Mouse (Mus musculus): ENCODE results near the gene Supt5.

Supt5 gene

DNA sequence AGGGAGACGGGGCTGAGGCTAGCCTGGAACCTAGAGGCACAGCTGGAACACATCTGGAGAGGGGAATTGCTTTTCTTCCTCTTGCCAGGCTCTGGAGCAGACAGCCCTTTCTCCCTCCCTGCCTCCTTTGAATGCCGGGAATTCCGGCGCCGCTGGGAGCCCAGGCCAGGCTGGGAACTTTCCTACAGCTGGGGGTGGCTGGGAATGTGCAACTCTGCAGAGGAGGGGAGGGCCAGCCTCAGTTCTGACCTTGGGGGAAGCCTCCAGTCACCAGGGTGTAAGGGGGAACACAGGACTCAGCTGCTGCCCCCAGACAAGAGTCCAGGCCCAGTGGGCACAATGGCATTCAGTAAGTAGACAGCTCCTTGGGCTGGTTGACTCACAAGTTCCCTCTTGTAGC is 18.4 kb upstream of the Supt5 start:
- in situ Hi-C loops (cut with MboI; ENCODE audit: unreplicated experiment in 2 of 2) = no loop called here

DNA sequence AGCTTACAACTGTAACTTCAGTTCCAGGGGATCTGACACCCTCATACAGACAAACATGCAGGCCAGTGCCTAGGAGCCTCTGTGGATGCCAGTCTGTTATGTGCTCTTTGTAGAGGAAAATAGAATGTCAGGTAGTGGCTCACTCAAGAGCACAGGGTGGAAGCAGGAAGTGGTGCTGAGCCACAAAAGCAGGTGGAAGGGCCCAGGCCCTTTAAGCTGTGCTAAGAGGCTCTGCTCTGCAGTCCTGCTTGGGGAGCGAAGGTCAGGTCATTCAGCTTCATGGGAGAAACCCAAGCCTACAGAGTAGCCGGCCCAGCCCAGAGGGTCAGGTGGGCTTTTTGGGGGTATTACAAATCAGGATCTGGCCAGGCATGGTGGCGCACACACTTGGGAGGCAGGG is 16.7 kb upstream of the Supt5 start:
- in situ Hi-C loops (cut with MboI; ENCODE audit: unreplicated experiment in 2 of 2) = no loop called here

DNA sequence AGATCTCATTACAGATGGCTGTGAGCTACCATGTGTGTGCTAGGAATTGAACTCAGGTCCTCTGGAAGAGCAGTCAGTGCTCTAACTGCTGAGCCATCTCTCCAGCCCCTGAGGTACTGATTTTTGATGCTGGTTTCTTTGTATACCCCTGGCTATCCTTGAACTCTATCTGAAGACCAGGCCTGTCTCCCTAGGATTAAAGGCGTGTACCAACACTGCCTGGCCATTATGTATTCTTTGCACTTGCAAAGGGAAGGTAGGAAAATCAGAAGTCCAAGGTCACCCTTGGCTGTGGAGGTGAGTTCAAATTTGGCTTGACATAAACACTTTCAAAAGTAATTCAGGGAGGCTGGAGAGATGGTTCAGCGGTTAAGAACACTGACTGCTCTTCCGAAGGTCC is 16.1 kb upstream of the Supt5 start:
- in situ Hi-C loops (cut with MboI; ENCODE audit: unreplicated experiment in 2 of 2) = no loop called here

DNA sequence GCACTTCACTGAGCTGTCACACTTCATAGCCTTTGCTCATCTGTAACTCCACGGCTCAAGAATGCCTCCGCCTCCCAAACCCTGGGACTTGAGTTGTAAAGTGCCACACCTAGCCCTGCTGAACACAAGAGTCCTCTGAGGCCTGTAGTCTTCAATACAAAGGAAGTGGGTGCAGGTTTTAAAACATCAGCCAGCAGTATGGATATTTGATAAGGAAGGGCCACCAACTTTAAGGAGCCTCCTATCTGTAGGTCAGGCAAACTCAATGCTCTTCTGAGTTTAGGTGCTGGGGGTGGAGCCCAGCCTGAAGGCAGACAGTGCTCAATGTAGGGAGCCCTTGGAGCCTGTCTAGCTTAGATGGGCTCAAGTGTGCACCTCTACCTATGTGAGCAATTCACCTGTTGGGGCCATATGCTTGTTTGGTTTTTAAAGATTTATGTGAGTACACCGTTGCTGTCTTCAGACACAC is 15.6 kb upstream of the Supt5 start:
- in situ Hi-C loops (cut with MboI; ENCODE audit: unreplicated experiment in 2 of 2) = no loop called here

DNA sequence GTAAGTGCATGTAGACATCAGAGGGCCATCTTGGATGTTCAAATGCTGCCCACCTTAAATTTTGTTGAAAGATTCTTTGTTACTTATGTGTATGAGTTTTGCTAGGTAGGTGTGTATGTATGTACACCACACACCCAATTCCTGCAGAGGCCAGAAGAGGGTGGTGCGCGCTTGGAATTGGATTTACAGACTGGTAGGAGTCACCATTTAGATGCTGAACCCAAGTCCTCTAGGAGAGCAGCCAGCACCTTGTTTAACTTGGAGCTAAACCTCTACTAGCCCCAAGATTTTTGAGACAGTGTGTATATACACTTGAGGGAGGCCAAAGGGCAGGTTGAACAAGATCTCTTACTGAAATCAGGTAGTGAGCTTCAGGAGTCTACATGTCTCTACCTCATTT is 14.7 kb upstream of the Supt5 start:
- in situ Hi-C loops (cut with MboI; ENCODE audit: unreplicated experiment in 2 of 2) = no loop called here

DNA sequence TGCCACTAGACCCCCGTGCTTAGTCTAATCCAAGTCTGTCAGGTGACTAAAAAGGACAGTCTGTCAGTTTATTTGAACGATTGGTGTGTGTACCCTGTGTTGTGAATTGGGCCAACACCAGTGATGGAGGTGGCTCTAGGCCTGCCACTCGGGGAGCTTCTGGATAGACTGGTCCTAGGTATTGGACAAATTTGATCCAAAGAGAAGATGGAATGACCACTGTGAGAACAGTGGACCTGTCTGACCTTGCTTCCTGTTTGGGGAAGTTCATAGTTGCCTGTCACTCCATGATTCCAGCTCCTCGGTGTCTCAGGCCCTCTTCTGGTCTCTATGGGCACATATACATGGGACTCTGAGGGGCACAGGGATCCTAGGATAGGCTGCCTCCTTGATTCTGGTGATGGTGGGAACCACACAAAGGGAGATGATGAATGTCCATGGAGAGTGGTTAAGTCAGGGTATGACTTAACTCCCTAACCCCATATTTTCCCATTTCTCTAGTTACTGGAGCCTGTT is 13.2 kb upstream of the Supt5 start:
- in situ Hi-C loops (cut with MboI; ENCODE audit: unreplicated experiment in 2 of 2) = no loop called here

DNA sequence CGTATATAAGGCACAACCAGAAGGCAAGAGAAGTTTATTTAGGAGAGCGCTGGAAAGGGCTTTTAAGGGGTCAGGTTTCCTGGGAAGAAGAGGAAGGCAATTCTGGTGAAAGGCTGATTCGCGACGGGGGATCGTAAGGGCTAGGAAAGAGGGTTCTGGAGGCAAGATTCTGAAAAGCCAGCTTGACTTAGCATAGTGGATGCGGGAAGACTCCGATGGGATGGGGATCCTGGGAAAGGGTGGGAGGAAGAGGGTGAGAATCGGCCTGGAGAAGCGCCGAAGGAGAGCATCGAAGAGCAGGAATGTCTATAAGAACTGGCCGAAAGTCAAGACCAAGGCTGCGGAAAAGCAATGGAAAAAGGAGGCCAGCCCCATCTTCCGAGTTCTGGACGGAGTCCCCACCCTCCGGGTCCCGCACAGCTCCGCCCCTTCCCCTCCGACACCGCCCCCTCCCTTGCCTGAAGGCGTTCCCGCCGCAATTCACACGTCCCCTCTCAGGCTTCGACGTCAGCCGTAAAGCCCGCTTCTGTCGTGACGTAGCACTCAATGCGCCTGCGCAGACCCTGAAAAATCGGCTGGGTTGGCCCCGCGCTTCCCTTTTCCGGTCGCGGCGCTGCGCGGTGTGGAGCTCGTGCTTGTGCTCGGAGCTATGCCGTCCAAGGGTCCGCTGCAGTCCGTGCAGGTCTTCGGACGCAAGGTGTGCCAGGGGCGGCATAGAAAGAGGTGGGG is 11.8 kb upstream of the Supt5 start, which contains the start of gene Rps16:
Gene Rps16 (plus strand): TSS at position 498 of the 729 bp plus-strand sequence.
- in situ Hi-C loops (cut with MboI; ENCODE audit: unreplicated experiment in 2 of 2) = no loop called here

DNA sequence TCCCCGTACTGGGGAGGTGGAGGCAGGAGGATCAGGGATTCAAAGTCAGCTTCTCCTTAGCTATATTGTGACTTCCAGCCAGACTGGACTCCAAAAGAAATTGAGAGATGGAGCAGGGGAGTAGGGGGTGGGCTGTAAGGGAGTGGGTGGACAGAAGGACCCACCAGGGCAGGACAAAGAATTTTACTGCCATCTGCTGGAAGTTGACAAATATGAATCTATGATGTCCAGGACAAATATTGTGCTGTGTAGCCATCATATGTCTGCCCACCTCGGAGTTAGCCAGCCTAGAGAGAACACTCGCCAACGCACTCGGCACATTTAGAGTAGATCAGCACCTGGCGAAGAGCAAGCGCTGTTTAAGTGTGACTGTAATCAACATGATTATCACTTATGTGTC is 10.1 kb upstream of the Supt5 start:
- in situ Hi-C loops (cut with MboI; ENCODE audit: unreplicated experiment in 2 of 2) = loop anchor here (5.0 to 10.0 kb wide), 2 partner anchors 71 to 74 kb away; partner anchors contain the start of gene Eid2b (in 2 of the 2)

DNA sequence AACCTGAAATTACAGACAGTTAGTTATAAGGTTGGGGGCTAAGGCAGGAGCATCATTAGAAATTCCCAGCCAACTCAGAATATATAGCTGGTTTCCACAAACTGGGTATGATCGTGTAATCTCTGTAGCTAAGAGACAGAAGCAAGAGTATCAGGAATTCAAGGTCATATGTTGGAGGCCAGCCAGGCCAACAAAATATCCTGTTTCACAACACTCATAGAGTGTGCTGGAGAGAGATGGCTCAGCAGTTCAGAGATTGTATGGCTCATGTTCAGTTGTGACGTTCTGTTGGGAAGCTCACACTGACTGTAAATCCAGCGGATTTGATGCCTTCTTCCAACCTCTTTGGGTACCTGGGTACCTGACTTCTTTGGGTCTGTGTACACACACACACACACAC is 9.2 kb upstream of the Supt5 start:
- in situ Hi-C loops (cut with MboI; ENCODE audit: unreplicated experiment in 2 of 2) = loop anchor here (5.0 to 10.0 kb wide), 2 partner anchors 70 to 73 kb away; partner anchors contain the start of gene Eid2b (in 2 of the 2)

DNA sequence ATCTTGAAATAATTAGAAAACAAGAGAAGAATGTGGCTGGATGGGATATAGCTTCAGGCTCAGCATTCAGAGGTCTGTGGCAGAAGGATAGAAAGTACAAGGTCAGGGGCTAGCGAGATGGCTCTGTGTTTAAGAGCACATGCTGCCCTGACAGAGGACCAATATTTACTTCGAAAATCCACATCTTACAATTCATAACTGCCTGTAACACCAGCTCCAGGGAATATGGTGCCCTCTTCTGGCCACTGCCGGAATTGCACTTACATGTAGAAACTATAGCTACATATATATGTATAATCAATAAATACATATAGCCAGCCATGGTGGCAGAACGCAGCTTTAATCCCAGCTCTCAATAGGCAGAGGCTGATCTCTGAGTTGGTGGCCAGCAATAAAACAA is 6.1 kb upstream of the Supt5 start:
- in situ Hi-C loops (cut with MboI; ENCODE audit: unreplicated experiment in 2 of 2) = loop anchor here (5.0 to 10.0 kb wide), 2 partner anchors 67 to 70 kb away; partner anchors contain the start of gene Eid2b (in 2 of the 2)

DNA sequence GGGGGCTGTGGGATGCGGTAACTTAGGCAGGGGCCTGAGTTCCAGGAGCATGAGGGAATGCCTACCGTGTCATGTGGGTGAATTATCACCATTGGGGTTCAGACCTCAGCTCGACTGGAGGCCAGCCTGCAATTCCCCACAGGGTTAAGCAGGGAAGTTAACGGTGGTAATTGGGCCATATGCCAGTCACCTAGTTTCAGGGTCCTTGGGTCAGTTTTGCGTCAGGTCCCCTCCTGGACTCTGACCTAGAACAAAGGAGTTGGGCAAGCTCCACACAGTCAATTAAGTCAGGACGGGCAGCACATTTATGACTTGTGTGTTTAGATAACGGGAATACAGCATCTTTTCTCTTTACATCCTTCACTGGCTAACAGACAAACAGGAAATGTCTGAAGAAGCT is 2.8 kb upstream of the Supt5 start:
- in situ Hi-C loops (cut with MboI; ENCODE audit: unreplicated experiment in 2 of 2) = loop anchor here in 1 of 2 experiments (10.0 kb wide), 1 partner anchor 67 kb away; the partner anchor contains the start of gene Eid2b

DNA sequence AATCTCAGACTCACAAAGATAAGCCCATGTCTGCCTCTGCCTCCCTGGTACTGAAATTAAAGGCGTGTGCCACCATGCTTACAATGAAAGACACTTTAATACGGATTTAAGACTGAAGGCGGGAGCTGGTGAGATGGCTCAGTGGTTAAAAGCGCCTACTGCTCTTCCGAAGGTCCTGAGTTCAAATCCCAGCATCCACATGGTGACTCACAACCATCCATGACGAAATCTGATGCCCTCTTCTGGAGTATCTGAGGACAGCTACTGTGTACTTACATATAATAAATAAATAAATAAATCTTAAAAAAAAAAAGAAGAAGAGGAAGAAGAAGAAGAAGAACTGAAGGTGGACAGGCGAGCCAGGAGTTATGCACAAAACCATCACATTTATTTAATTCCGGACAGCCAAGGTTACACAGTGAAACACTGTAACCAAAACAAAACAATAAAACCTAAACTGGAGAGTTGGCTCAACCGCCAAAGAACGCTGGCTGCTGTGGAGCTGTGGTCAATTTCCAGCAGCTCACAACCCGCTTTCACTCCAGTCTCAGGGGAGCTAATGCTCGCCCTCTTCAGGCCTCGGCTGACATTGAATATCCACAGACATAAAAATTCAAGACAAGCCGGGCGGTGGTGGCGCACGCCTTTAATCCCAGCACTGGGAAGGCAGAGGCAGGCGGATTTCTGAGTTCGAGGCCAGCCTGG is 819 bp upstream of the Supt5 start:
- in situ Hi-C loops (cut with MboI; ENCODE audit: unreplicated experiment in 2 of 2) = no loop called here

DNA sequence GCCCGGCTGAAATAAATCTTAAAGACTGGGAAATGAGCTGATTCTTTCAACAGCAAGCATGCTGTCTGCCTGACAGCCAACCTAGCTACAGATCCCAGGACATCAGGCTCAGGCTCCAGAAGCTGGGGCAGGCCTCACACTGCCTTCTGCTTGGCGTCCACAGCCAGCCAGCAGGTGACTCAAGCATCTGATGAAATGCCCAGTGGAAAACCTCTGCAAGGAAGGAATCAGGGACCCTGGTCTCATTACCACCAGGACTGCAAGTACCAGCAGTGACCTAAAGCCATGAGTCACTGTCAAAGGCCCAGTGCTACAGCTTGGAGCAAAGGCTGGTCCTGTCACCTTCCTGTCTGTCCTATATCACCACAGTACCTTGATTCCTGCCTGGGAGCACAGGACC is 3.1 kb downstream of the Supt5 start:
- in situ Hi-C loops (cut with MboI; ENCODE audit: unreplicated experiment in 2 of 2) = no loop called here

DNA sequence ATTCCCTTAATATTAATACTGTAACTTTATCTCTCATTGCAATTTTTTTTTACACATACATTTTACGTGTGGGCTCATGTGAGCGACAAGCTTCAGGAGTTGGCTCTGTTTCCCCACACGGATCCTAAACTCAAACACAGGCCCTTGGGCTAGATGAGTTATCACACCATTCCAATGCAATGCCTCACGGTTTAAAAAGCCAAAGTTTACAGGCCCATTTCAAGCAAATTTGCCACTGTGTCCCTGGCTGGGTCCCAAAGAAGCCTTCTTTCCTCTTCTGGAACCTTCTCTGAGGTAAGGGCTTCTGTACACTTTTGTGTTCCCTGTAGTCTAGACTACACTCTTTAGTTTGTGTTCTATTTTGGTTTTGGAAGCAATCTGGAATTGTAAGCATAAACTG is 4.0 kb downstream of the Supt5 start:
- in situ Hi-C loops (cut with MboI; ENCODE audit: unreplicated experiment in 2 of 2) = no loop called here

DNA sequence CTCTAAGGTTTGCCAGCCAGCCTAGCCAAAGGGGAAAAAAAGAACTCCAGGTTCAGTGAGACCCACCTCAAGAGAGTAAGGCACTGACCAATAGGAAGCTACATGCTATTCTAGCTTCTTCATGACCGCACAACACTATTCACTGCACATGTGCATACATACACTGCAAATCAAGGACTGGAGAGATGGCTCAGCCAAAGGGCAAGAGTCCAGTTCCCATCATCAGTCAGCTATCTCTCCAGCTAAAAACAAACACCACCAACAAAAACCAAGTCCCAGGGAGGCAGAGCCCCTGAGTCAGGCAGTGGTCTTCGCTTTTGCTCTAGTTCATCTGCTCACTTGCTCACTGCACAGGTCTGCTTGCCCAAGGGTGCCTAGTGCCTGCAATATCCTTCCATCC is 10.3 kb downstream of the Supt5 start:
- in situ Hi-C loops (cut with MboI; ENCODE audit: unreplicated experiment in 2 of 2) = no loop called here

DNA sequence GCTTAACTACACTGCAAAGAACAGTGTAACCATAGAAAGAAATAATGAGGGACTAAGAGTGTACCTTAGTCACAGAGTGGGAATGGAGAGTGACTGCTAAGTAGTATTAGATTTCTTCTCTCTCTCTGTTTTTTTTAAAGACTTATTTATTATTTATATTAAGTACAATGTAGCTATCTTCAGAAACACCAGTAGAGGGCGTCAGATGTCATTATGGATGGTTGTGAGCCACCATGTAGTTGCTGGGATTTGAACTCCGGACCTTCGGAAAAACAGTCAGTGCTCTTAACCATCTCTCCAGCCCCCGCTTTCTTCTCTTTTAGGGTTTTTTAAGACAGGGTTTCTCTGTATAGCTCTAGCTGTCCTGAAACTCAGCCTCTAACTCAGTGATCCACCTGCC is 12.1 kb downstream of the Supt5 start:
- in situ Hi-C loops (cut with MboI; ENCODE audit: unreplicated experiment in 2 of 2) = no loop called here

DNA sequence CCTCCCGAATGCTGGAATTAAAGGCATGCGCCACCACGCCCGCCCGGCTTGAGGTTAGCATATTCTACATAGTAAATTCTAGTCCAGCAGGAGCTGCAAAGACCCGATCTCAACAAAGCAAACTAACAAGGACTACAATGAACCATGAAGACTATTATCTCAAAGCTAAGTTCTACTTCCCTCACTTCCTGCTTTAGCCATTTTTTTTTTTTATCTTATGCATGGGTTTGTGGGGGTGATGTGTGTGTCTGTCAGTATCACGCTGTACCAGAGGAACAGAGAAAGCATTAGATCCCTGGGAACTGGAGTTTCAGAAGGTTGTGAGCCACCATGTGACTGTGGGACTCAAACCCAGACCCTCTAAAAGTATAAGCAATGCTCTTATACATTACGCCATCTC is 13.3 kb downstream of the Supt5 start:
- in situ Hi-C loops (cut with MboI; ENCODE audit: unreplicated experiment in 2 of 2) = no loop called here

DNA sequence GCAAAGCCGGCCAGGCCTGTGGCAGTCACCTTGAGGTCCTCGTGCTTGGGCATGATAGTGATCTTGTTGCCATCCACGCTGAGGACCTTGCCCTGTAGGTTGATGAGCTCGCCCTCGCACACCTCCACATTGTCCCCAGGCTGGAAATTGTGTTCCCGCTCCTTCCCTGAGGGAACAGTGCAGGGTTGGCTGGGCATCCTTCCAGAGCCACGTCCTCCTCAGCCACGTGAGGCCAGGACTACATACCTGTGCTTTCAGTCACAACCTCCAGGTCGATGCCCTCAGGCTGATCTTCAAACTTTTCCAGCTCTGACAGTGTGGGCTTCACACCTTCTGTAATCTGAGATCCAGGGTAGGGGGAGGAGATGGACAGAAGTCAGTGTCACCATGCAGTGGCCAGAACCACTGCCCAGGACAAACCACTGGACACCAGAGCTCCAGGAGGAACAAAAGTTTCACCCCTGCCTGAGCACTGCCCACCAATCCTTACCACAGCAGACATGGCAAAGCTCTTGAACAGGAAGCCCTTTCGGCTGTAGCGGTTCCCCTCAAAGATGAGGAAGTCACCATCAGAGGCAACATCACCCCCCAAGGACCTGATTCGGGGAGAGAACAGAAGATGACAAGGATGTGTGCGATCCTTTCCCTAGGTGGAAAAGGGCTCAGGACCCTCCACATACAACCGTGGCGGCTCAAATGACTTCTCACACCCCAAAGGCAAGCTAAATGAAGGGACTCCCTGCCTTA is 16.4 kb downstream of the Supt5 start:
- in situ Hi-C loops (cut with MboI; ENCODE audit: unreplicated experiment in 2 of 2) = loop anchor here in 1 of 2 experiments (25.0 kb wide), 1 partner anchor 660 kb away; the partner anchor contains the start of genes Map3k10 and Ttc9b

DNA sequence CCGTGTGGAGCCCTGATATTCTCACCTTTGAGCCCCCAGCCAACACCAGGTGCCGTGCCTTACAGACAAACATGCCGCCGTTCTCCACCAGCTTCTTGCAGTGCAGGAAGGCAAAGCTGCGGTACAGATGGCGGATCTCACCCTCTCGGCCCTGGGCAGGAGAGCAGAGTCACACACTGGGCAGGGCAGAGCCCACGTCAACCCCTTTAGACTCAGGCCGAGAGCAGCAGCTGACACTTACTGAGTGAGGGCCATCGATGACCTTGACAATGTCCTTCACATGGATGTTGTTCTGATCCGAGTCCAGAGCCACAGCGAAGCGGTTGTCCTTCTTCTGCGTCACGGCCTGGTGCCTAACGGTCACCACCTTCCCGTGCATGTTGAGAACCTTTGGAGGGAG is 19.8 kb downstream of the Supt5 start:
- in situ Hi-C loops (cut with MboI; ENCODE audit: unreplicated experiment in 2 of 2) = loop anchor here in 1 of 2 experiments (25.0 kb wide), 1 partner anchor 656 kb away; the partner anchor contains the start of genes Map3k10 and Ttc9b

DNA sequence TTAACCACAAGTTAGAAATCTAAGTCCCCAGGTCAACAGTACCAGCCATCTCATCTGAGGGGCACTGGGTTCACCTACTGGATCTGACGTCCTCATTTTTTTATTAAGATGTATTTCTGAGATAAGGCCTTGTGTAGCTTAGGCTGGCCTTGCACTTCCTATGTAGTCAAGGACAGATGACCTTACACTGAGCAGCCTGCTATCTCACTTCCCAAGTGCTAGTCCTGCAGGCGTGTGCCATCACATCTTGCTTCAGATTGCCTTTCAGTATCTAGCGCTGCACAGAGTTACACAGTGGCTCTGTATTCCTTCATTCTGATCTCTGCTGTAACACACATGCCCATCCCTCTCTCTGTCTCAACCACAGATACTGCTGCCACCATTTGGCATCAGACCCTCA is 20.5 kb downstream of the Supt5 start:
- in situ Hi-C loops (cut with MboI; ENCODE audit: unreplicated experiment in 2 of 2) = loop anchor here in 1 of 2 experiments (25.0 kb wide), 1 partner anchor 656 kb away; the partner anchor contains the start of genes Map3k10 and Ttc9b
